Mouse (Mus musculus): ENCODE measurements around the gene Rnasel.

Rnasel gene

GRCm38 (mm10) chr1:153749211-153749801 is at the start of gene Rnasel:
Gene Rnasel (plus strand): TSS chr1:153749426.
- in situ Hi-C loops (cut with MboI, MseI), result loop anchor here (5.0 kb wide), 1 partner anchor 192 kb away; no protein-coding TSS in a partner anchor

- in situ Hi-C loops (cut with MboI, MseI), result loop anchor here (10.0 kb wide), 1 partner anchor 396 kb away; no protein-coding TSS in a partner anchor
Measured at GRCm38 (mm10) chr1:153700448-153701063, 48.7 kb upstream of the Rnasel start.

- in situ Hi-C loops (cut with MboI, MseI), result loop anchor here (10.0 kb wide), 1 partner anchor 397 kb away; no protein-coding TSS in a partner anchor
Measured at GRCm38 (mm10) chr1:153701461-153701860, 47.8 kb upstream of the Rnasel start.

GRCm38 (mm10) chr1:153702166-153702852 is 46.9 kb upstream of the Rnasel start:
- in situ Hi-C loops (cut with MboI, MseI), result loop anchor here (10.0 kb wide), 1 partner anchor 398 kb away; no protein-coding TSS in a partner anchor

GRCm38 (mm10) chr1:153702853-153703410 is 46.3 kb upstream of the Rnasel start:
- in situ Hi-C loops (cut with MboI, MseI), result loop anchor here (10.0 kb wide), 1 partner anchor 398 kb away; no protein-coding TSS in a partner anchor

GRCm38 (mm10) chr1:153703445-153703991 is 45.7 kb upstream of the Rnasel start:
- in situ Hi-C loops (cut with MboI, MseI), result loop anchor here (10.0 kb wide), 1 partner anchor 399 kb away; no protein-coding TSS in a partner anchor

GRCm38 (mm10) chr1:153704174-153704573 is 45.1 kb upstream of the Rnasel start:
- in situ Hi-C loops (cut with MboI, MseI), result loop anchor here (10.0 kb wide), 1 partner anchor 399 kb away; no protein-coding TSS in a partner anchor

- in situ Hi-C loops (cut with MboI, MseI), result loop anchor here (10.0 kb wide), 1 partner anchor 400 kb away; no protein-coding TSS in a partner anchor
Measured at GRCm38 (mm10) chr1:153704996-153705395, 44.2 kb upstream of the Rnasel start.

GRCm38 (mm10) chr1:153708626-153709025 is 40.6 kb upstream of the Rnasel start:
- in situ Hi-C loops (cut with MboI, MseI), result loop anchor here (10.0 kb wide), 1 partner anchor 404 kb away; no protein-coding TSS in a partner anchor

GRCm38 (mm10) chr1:153709451-153709850 is 39.8 kb upstream of the Rnasel start:
- in situ Hi-C loops (cut with MboI, MseI), result loop anchor here (10.0 kb wide), 1 partner anchor 405 kb away; no protein-coding TSS in a partner anchor

GRCm38 (mm10) chr1:153711544-153712262 is 37.5 kb upstream of the Rnasel start:
- in situ Hi-C loops (cut with MboI, MseI), result no loop called here

GRCm38 (mm10) chr1:153712633-153713032 is 36.6 kb upstream of the Rnasel start:
- in situ Hi-C loops (cut with MboI, MseI), result no loop called here

GRCm38 (mm10) chr1:153717990-153718389 is 31.2 kb upstream of the Rnasel start:
- in situ Hi-C loops (cut with MboI, MseI), result no loop called here

GRCm38 (mm10) chr1:153720935-153721334 is 28.3 kb upstream of the Rnasel start:
- in situ Hi-C loops (cut with MboI, MseI), result no loop called here

- in situ Hi-C loops (cut with MboI, MseI), result no loop called here
Measured at GRCm38 (mm10) chr1:153721565-153722310, 27.5 kb upstream of the Rnasel start.

- in situ Hi-C loops (cut with MboI, MseI), result no loop called here
Measured at GRCm38 (mm10) chr1:153723426-153723825, 25.8 kb upstream of the Rnasel start.

- in situ Hi-C loops (cut with MboI, MseI), result loop anchor here (5.0 kb wide), 1 partner anchor 94 kb away; no protein-coding TSS in a partner anchor
Measured at GRCm38 (mm10) chr1:153726636-153727035, 22.6 kb upstream of the Rnasel start.

GRCm38 (mm10) chr1:153729806-153730205 is 19.4 kb upstream of the Rnasel start:
- in situ Hi-C loops (cut with MboI, MseI), result loop anchor here (5.0 kb wide), 1 partner anchor 98 kb away; no protein-coding TSS in a partner anchor

GRCm38 (mm10) chr1:153730671-153731070 is 18.6 kb upstream of the Rnasel start:
- in situ Hi-C loops (cut with MboI, MseI), result no loop called here

- in situ Hi-C loops (cut with MboI, MseI), result no loop called here
Measured at GRCm38 (mm10) chr1:153733181-153733580, 16.0 kb upstream of the Rnasel start.
